Mouse (Mus musculus) yolk sac, embryonic 10.5 days (tissue): ENCODE data around the gene Sox5.

Source experiments
- DNase-seq: peaks from one replicate; pipeline ENCODE4 v3.0.0-alpha.2; 2017; ENCODE audit warnings: low spot score

Sox5 gene

DNA sequence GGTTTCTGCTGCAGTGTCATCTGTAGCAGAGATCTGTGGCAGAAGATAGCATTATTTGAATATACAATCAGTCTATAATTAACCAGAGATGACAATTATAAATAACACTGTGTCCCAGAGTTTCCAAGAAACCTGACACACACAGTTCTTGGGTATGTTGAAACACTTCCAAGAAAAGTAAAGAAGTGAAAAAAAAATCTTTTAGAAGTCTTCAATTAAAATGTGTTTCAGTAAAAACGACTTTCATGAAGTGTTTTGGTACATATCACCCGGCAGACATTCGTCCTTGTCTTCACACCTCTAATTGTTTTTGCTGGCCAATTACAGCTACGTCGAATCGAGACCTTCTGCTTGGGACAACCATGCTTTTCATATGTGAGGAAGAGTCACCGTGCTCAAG lies 924.4 kb downstream of the Sox5 start:
- no peak for DNase-seq

GRCm38 (mm10) chr6:143855421-143855820 lies 926.4 kb downstream of the Sox5 start:
- DNase-seq, result no peak

DNA sequence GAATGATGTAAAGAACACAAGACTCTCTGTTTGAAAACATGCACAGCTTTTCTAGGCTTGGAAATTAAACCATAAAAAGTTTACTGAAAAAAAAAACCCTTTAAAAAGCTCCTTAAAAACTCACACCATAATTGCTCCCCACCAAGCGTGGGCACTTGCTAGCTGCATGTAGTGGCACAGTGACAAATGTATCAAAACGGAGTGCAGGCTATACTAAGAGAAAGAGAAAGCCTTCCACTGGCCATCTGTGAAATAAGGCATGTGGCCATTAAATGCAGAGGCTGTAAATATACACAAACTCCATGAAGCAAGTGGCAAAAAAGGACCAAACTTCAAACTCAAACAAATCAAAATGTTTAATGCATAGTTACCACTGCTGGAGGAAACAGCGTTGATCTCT lies 927.7 kb downstream of the Sox5 start:
- no peak for DNase-seq

DNA sequence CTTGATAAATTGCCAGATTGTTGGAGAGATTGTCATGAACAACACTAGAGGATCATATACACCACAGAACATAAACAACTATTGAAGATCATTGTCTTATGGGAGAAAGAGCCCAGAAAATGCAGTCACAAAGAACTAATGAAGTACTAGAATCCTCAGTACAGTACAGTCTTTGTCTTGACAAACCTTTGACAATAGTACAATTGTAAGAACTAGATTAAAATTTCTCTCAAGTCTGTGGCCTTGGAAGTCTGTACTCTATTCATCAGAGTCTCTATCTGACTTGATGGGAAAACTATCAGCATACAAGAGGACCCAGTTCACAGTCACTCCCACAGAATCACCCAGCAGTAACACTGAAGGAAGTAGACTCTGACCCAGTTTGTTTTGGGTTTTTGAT lies 936.0 kb downstream of the Sox5 start:
- no peak for DNase-seq

- no peak for DNase-seq
Measured at GRCm38 (mm10) chr6:143844701-143844970, 937.1 kb downstream of the Sox5 start.

DNA sequence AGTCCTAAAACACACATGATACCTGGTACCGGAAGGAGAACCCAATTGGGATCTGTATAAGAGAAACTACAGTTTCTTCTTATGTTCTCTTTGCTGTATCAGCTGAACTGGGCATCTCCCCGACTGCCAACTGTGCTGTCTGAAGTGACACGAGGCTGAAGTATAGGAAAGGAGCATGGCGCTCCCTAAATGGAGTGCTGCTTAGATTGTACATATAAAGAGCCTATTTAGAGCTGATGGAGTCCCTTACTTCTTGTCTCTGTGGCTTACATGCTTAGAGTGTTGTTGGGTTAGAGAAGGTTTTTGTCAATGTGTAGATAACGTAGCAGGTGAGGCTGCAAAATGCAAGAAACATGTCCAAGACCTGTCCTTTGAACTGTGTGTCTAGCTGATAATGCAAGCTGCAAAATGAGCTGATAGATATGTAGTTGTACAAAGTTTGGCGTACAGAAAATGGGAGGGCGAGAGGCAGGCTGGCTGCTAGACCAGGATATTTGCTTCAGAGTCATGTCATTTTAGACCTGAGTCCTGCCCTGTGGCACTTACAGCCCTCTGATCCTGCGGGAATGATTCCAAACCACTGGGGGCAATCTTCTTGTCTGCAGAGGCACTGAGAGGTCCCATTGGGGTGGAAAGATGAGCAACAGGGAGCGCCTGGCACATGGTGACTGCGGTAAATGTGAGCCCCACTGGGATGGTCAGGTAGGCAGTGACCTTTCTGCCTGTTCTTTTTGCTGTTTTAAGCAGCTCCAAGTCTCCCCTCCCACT lies 937.7 kb downstream of the Sox5 start:
- DNase-seq, result no peak

DNA sequence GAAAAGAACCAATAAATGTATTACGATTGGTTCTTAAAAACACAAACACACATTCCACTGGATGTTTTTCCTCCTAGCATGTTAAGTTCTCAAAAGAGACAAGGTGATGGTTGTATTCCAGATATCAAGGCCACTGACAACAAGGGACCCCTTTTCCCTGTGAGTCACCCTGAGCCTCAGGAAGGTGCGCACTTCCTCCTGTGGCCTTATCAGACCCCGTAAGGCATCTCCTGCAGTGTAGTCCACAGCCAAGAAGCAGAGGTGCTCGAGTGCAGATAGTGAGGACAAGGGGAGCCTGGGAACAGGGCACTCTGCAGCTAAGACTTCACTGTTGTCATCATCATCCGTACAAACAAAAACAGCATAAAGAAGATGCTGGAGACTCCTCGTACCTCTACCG lies 939.8 kb downstream of the Sox5 start:
- no peak for DNase-seq

DNA sequence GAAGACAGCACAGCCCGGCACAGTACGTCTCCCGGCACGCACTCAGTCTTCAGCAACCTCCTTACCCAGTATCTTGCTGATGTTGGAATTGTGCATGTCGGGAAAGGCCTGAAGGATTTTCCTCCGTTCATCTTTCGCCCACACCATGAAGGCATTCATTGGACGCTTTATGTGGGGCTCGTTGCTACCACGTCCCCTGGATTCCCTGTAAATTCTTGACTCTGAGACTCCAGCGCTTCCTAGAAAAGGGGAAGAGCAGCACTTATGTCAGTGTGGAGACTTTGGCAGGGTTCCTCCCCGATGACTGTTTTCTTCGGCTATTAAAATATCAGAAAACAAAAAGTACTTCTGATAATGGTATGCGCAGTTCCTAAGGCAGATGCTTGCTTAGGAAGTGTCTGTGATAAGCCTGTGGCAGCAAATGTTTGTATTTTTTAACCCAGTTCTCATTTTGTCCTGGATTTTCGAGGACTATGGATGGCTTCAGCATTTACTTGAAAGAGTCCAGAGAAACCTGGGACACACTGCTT lies 940.6 kb downstream of the Sox5 start:
- no peak for DNase-seq

GRCm38 (mm10) chr6:143838384-143839076 lies 943.2 kb downstream of the Sox5 start:
- DNase-seq, result no peak

DNA sequence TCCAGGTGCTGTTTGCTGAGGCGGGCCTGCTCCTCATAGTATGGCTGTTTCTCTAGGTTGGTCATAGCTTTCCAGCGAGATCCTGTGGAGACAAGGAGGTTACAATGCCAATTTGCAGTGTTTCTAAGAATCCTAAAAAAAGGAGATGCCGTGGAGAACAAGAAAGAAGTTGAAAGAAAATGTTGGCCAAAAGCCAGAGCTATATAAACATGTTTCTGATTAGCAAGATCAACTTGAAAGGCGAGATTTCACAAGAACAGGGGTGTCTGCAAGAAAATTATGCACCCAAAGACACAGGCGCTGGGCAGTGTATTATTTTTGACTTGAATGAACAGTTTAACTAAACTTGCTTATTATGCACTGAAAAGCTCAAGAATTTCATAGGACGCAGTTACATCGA lies 946.4 kb downstream of the Sox5 start:
- DNase-seq, result no peak

GRCm38 (mm10) chr6:143833986-143834385 lies 947.8 kb downstream of the Sox5 start:
- no peak for DNase-seq

GRCm38 (mm10) chr6:143833182-143833558 lies 948.6 kb downstream of the Sox5 start:
- DNase-seq, result no peak

DNA sequence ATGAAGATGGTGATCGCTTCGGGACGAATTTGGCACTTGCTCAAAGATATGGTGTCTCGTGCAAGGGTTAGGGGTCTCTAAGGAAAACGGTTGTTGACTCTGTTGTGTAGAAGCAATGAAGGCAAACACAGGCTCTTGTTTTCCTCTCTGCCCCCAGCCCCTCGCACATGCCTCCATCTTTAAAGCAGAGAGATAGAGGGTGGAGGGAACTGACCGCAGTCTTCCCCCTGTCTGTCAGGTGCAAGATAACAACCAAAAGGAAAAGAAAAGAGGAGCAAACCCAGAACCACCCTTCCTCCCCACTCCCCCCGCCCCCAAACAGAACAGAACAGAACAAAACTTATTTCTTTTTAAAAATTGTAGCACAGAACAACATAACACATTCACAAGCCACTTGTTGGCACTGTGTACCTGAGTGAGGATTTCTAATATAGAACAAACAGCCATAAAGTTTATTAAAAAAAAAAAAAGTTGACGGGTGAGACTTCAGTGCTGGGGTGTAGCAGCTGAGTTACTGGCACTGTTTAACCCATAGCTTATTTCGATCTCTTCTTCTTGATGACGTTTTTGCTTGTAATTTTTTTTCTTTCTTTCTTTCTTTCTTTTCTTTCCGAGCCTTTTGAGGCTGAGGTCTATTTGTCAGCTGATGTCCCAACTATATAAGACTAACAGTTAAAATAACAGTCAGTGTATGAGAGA lies 949.1 kb downstream of the Sox5 start:
- no peak for DNase-seq

- DNase-seq, result no peak
Measured at GRCm38 (mm10) chr6:143831246-143831645, 950.5 kb downstream of the Sox5 start.

DNA sequence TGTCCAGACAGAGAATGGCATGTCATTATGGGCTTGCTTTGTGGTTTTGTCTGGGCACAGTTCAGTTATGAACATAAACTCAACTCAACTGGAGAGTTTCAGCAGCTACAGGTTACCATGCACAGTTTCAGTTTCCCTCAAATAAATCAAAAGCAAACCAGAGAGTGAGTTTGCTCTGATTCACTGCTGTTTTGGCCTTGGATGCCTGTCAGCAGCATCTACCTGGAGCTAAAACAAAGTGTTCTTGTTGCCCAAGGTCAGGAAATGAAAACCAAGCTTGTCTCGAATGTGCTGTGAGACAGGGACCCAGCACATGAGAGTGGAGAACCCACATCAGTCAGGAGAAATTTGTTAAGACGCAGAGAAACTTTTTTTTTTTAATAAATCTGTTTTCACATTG lies 951.6 kb downstream of the Sox5 start:
- no peak for DNase-seq

- no peak for DNase-seq
Measured at GRCm38 (mm10) chr6:143826786-143827185, 955.0 kb downstream of the Sox5 start.

GRCm38 (mm10) chr6:143825966-143826365 lies 955.8 kb downstream of the Sox5 start:
- DNase-seq, result no peak

GRCm38 (mm10) chr6:143825086-143825485 lies 956.7 kb downstream of the Sox5 start:
- no peak for DNase-seq

DNA sequence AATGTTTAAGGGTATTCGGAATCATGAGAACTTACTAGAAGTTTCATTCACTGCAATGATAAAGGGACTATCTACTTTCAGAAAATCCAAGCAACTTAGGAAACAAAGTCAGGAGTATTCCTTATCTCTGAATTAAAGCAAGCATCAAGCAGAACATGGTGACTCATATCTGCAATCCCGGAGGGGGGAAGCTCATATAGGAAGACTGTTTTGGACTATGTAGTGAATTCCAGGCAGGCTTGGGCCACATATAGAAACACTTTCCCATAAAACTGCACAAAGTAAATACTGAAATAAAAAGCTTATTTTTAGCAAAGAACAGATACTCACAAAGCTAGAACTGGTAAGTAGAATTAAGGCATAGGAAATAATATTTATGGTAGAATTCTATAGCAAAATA lies 993.3 kb downstream of the Sox5 start:
- no peak for DNase-seq

DNA sequence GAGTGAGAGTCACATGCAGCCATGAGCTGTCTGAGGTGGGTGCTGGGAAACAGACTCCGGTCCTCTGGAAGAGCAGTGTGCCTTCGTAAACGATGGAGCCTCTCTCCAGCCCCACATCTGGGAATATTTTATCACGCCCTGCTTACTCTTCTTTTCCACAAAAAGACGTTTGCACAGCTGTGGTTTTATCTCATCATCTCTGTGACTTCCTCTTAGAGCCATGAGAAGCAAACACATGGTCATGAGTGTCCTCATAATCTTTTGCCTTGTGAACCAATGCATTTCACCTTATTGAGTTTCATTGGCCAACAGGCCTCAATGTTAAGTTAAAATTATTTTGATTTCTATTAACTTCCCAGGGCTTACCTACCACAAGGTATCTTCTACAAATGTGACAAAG lies 994.4 kb downstream of the Sox5 start:
- DNase-seq, result no peak

- no peak for DNase-seq
Measured at GRCm38 (mm10) chr6:143785685-143786084, 996.1 kb downstream of the Sox5 start.
